Mouse (Mus musculus) lung, embryonic 14.5 days (tissue): ENCODE measurements around the gene Cenpk. TPM values are rescaled to one million over a fixed set of nuclear protein-coding genes. Genes with fewer than 3 reads are reported as not detected.
"Not testable (repeated sequence)": the region's sequence is repeated elsewhere in the genome, so short reads cannot be mapped to it uniquely, and the experiment has no call there.

Experiments
- ATAC-seq: fragments of 200-750 bp; cut with Nextera tagmentation; 2 replicates; pipeline ENCODE4 v1.8.0; 2017; ENCODE audit warnings: mild to moderate bottlenecking, moderate TSS enrichment, moderate library complexity; ENCODE audit not compliant: insufficient read depth
- DNase-seq: peaks from one replicate; pipeline ENCODE4 v3.0.0-alpha.2; 2015
- H3K27ac ChIP-seq: fragments of 300-500 bp; sonication (generic); 2 replicates; pipeline ENCODE4 v1.5.1; 2014; ENCODE audit warnings: low read depth, mild to moderate bottlenecking, moderate library complexity
- H3K27me3 ChIP-seq: fragments of 300-500 bp; sonication (generic); 2 replicates; pipeline ENCODE4 v1.6.1; 2014; ENCODE audit warnings: low read length, control low read depth; ENCODE audit not compliant: insufficient read depth
- H3K36me3 ChIP-seq: fragments of 300-500 bp; sonication (generic); 2 replicates; pipeline ENCODE4 v1.6.1; 2014; ENCODE audit warnings: control low read depth; ENCODE audit not compliant: insufficient read depth
- H3K4me1 ChIP-seq: fragments of 300-500 bp; sonication (generic); 2 replicates; pipeline ENCODE4 v1.6.1; 2014; ENCODE audit warnings: antibody characterized with exemption, control low read depth; ENCODE audit not compliant: insufficient read depth
- H3K4me2 ChIP-seq: fragments of 300-500 bp; sonication (generic); 2 replicates; pipeline ENCODE4 v1.6.1; 2014; ENCODE audit warnings: mild to moderate bottlenecking
- H3K4me3 ChIP-seq: fragments of 300-500 bp; sonication (generic); 2 replicates; pipeline ENCODE4 v1.5.1; 2014; ENCODE audit warnings: low read depth, low read length
- H3K9ac ChIP-seq: fragments of 300-500 bp; sonication (generic); 2 replicates; pipeline ENCODE4 v1.6.1; 2014
- H3K9me3 ChIP-seq: fragments of 300-500 bp; sonication (generic); 2 replicates; pipeline ENCODE4 v1.6.1; 2016; ENCODE audit warnings: low read depth, low read length, control low read depth
- CTCF ChIP-seq: IDR thresholded peaks from 2 replicates; pipeline ENCODE4 v1.5.1; 2016; ENCODE audit warnings: antibody characterized with exemption, low read depth
- WGBS: fragments of 180-500 bp; shearing (Covaris S2); extraction: QIAGEN DNeasy Blood & Tissue Kit; methylation state at CpG from one replicate; pipeline ENCODE4 v1.1.7; 2014; 5-methylcytosine and 5-hydroxymethylcytosine counted together
- polyA plus RNA-seq: library from polyadenylated mRNA; unstranded; fragments of >200 nt; fragmentation: Nextera tagmentation; extraction: Ambion mirVana; gene quantifications from 2 replicates; pipeline ENCODE4 v1.2.1, GENCODE M21; 2014

Cenpk gene
- 78.6 and 89.4 TPM in 2 replicates for polyA plus RNA-seq

- under 1% methylated on average over 55 of the region's 55 CpGs for WGBS
- TF ChIP-seq CTCF: no peak
- Histone ChIP-seq H3K4me1 (no peaks in the 10 kb centered on the region; the same call in 1 of the 2 replicates), H3K4me2 (peak within 1 kb of the TSS; percentile 81), H3K36me3 (peaks cover 8% of the 10 kb centered on the region), H3K9me3 (no peaks in the 10 kb centered on the region), H3K9ac (peak within 1 kb of the TSS; percentile 91), H3K27me3 (no peaks in the 10 kb centered on the region), H3K4me3 (peak within 1 kb of the TSS; percentile 75), H3K27ac (peak within 1 kb of the TSS; percentile 92)
- DNase-seq (peak; percentile 99), ATAC-seq (peak; percentile 100)
These were observed at the start of gene Cenpk, which contains the start of gene Ppwd1 for GRCm38 (mm10) chr13:104228384-104229066. Gene Cenpk (plus strand): TSS chr13:104228611. Gene Ppwd1 (minus strand): TSS chr13:104228843.

- Histone ChIP-seq H3K4me3 (peak within 1 kb of the TSS; percentile 63), H3K4me1 (peaks cover 3% of the 10 kb centered on the region; the same call in 1 of the 2 replicates), H3K4me2 (peak within 1 kb of the TSS; percentile 77), H3K9ac (peak within 1 kb of the TSS; percentile 77), H3K27me3 (no peaks in the 10 kb centered on the region), H3K36me3 (peaks cover 15% of the 10 kb centered on the region), H3K27ac (peak within 1 kb of the TSS; percentile 82), H3K9me3 (no peaks in the 10 kb centered on the region)
- TF ChIP-seq CTCF: peak; percentile 58
- peak; percentile 99 for ATAC-seq
- peak; percentile 100 for DNase-seq
- WGBS: under 1% methylated on average over 38 of the region's 38 CpGs
These were observed 49.7 kb upstream of the Cenpk start, which contains the start of gene Trim23 for GRCm38 (mm10) chr13:104178650-104179121. Gene Trim23 (plus strand): TSS chr13:104178797.

- Histone ChIP-seq H3K36me3 (peaks cover 15% of the 10 kb centered on the region), H3K4me1 (peaks cover 3% of the 10 kb centered on the region; the same call in 1 of the 2 replicates), H3K4me2 (peak overlapping the region; percentile 65), H3K4me3 (peak overlapping the region; percentile 63), H3K9me3 (no peaks in the 10 kb centered on the region), H3K9ac (peak overlapping the region; percentile 65), H3K27me3 (no peaks in the 10 kb centered on the region), H3K27ac (no peak overlapping the region)
- TF ChIP-seq CTCF: no peak
- DNase-seq (no peak), ATAC-seq (no peak)
- WGBS: 13% methylated on average over 13 of the region's 13 CpGs
These were observed 49.1 kb upstream of the Cenpk start for GRCm38 (mm10) chr13:104179176-104179888.

- ATAC-seq (no peak), DNase-seq (no peak)
- Histone ChIP-seq H3K36me3 (peaks cover 34% of the 10 kb centered on the region), H3K27ac (no peak overlapping the region), H3K27me3 (no peaks in the 10 kb centered on the region), H3K4me2 (no peak overlapping the region), H3K4me1 (no peaks in the 10 kb centered on the region), H3K9ac (no peak overlapping the region), H3K9me3 (no peaks in the 10 kb centered on the region), H3K4me3 (no peak overlapping the region)
- TF ChIP-seq CTCF: no peak
- 78% methylated on average over 4 of the region's 4 CpGs for WGBS
These were observed 41.1 kb upstream of the Cenpk start for GRCm38 (mm10) chr13:104187357-104187756.

- not testable (repeated sequence) for H3K9ac ChIP-seq, DNase-seq
- H3K36me3 ChIP-seq: peaks cover 38% of the 10 kb centered on the region
These were observed 32.5 kb upstream of the Cenpk start for GRCm38 (mm10) chr13:104195891-104196290.

GRCm38 (mm10) chr13:104204313-104204712 lies 24.1 kb upstream of the Cenpk start:
- DNase-seq (peak; percentile 19), ATAC-seq (no peak)
- WGBS: 53% methylated on average over 1 of the region's 1 CpGs
- Histone ChIP-seq H3K4me1 (no peaks in the 10 kb centered on the region), H3K9me3 (no peaks in the 10 kb centered on the region), H3K4me2 (no peak overlapping the region), H3K27me3 (no peaks in the 10 kb centered on the region), H3K36me3 (peaks cover 47% of the 10 kb centered on the region), H3K4me3 (no peak overlapping the region), H3K27ac (no peak overlapping the region), H3K9ac (no peak overlapping the region)
- TF ChIP-seq CTCF: no peak; the same call in 1 of the 2 replicates

More at GRCm38 (mm10) chr13:104195891-104196290, 32.5 kb upstream of the Cenpk start:
- not testable (repeated sequence) for H3K27me3 ChIP-seq, H3K4me1 ChIP-seq, H3K4me2 ChIP-seq, ATAC-seq, H3K27ac ChIP-seq, H3K4me3 ChIP-seq, H3K9me3 ChIP-seq

- Histone ChIP-seq H3K4me3 (peak overlapping the region; percentile 75), H3K27ac (no peak overlapping the region), H3K4me2 (peak overlapping the region; percentile 81), H3K27me3 (no peaks in the 10 kb centered on the region), H3K9ac (peak overlapping the region; percentile 91), H3K4me1 (no peaks in the 10 kb centered on the region; the same call in 1 of the 2 replicates), H3K36me3 (no peaks in the 10 kb centered on the region), H3K9me3 (no peaks in the 10 kb centered on the region)
- 47% methylated on average over 3 of the region's 3 CpGs for WGBS
- DNase-seq (no peak), ATAC-seq (no peak)
- TF ChIP-seq CTCF: no peak
These were observed 933 bp upstream of the Cenpk start for GRCm38 (mm10) chr13:104227478-104227877.
